Mouse (Mus musculus): Measurements from ENCODE around the gene Etv5.

The Etv5 gene

DNA sequence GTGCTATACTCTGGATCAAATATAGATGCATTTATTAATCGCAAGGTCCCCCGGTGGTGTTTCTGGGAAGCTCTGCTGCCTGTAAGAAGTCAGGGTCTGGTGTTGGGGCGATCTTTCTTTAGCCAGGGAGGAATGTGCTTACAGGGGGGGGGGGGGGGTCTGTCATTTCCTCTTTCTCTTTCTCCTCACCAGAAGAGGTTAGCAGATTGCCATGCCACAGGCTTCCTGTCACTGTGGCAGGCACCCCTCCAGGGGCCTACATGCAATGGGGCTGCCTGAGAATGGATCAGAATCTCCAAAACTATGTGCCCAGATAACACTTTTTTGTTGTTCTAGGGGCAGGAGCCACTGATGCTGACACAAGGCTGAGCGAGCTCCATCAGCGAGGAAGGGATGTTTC, 89.7 kb downstream of the Etv5 start:
- in situ Hi-C loops (cut with MboI, MseI): no loop called here

DNA sequence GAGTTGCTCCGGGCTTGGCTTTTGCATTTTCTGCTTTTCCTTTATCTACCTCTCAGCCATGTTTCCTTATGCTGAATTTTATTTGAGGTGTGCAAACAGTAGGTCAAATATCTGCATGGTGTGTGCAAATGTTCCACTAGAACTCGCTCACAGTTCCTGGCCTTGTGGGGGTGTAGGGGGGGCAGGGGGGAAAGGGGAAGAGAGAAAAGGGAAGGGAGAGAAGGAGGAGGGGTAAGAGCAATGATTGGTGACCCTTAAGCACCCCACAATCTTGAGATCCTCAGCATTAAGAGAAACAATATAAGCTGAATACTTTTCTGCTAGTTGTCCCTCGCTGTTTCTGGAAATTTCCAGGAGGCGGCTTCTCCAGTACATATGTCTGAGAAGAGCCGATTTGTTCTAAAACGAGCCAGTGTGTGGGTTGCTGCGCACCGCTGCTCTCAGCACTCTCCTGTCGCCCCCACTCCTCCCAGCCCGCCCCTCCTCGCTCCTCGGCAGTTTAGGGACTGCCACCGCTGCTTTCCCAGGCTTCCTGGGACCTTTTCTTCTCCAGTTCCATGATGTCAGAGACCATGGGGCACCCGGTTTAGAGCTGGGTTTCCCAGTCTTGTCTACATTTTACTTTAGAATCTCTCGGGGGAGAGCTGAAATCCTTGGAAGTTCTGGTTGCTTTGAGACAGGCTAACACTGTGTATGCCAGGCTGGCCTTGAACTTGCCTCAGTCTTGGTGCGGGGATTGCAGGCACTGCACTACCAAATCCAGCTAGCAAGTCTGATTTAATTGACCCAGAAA, 90.8 kb downstream of the Etv5 start:
- in situ Hi-C loops (cut with MboI, MseI): no loop called here

DNA sequence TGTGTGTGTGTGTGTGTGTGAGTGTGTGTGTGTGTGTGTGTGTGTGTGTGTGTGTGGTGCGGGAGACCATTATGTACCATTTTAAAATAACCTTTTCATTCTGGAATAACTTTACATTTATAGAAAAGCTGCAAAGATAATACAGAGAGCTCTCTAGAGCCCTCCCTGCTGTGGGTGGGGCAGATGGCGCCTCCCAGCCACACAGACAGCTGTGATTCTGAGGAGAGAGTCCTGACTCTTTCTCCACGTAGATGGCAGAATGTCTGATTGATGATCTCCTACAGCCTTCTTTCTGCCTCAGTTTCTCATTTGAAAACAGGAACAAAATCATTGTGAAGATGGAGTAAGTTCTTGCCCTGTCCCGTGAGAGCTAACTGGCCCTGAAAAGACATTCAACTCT, 91.5 kb downstream of the Etv5 start:
- in situ Hi-C loops (cut with MboI, MseI): no loop called here

DNA sequence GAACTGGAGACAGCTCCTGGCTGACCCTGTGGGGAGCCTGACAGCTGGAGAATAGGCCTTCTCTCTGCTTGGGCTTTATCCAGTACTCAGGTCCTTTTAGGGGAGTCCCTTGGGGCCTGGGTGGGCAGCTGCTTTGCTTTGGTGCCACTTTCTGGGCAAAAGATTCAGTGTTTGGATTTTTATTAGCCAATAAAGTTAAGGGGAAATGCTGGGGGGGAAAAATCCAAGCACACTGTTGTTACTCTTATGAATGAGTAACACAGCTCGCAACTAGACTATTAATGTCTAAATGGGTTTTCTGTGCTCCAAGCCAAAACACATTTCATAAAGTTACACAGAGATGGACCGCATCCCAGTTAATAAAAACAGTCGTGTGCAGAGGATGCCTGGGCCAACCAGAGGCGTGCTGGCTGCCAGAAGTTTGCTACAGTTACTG, 98.3 kb downstream of the Etv5 start:
- in situ Hi-C loops (cut with MboI, MseI): no loop called here

DNA sequence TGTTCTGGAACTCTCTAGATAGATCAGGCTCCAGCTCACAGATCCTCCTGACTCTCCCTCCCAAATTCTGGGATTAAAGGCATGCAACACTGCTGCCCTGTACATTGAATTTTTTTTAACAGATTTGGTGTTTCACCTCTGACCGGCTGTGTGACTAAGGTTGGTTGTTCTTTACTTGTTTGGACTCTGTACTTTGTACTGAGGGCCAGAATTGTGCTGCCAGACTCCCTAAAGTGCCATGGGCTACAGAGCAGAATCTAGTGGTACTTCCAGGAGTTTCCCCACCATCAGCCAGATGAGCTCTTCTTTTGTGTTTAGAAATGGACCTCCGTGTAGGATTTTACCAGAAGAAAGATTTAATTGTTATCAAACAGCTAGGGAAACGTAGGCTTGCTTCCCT, 103.7 kb downstream of the Etv5 start:
- in situ Hi-C loops (cut with MboI, MseI): no loop called here
